Mouse (Mus musculus) layer of hippocampus, adult 18-20 months (tissue): ENCODE data around the gene Slc4a1. TPM values are rescaled to one million over a fixed set of nuclear protein-coding genes. Genes with fewer than 3 reads are reported as not detected.

ENCODE experiments used
- DNase-seq, 2 experiments: peaks; one replicate each; pipeline ENCODE4 v3.0.0; 2022; ENCODE audit warnings: low spot score in 2 of 2
- microRNA-seq, 2 experiments: library from miRNA; unstranded; fragments of <30 nt; microRNA quantifications; one replicate each; pipeline ENCODE4 v1.2.0; 2021
- total RNA-seq, 2 experiments: library from RNA; stranded (reverse); gene quantifications; 2 replicates each; pipeline ENCODE4 v1.2.3; 2021

The Slc4a1 gene
- total RNA-seq, 2 experiments from 2014 or later, result 0.30 to 0.41 TPM

DNA sequence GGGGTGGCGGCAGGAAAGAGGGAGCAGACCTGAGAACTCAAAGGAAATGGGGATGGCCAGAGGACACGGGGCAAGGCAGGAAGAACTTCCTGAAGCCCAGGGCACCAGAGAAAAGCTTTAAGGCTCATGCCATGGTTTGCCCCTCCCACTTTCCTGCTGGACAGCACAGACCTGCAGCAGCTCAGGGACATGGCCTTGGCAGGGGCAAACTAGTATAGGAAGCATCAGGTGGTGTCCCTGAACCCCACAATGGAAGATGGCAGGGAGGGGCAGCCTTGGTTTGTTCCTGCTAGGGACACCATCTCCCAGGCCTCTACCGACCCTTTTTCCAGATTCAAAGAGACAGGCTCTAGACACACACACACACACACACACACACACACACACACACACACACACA lies 60.6 kb downstream of the Slc4a1 start:
- no peak for DNase-seq

DNA sequence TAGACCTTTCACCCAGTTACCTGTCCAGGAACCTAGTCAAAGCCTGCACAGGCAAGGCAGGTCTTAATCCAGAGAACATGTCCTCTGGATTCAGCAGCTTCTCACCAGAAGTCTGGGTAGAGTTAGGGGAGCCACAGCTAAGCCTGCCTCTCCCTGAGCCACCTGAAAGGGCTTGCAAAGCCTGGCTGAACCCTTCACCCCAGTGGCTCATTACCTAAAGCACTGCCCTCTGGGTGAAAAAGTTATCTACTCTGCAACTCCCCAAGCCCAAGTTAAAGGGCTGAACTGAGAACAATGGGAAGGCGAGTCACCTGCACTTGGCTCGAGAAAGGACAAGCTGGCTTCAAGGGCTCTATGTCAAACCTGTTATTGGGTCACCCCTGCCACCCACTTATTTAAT lies 61.9 kb downstream of the Slc4a1 start:
- no peak for DNase-seq

DNA sequence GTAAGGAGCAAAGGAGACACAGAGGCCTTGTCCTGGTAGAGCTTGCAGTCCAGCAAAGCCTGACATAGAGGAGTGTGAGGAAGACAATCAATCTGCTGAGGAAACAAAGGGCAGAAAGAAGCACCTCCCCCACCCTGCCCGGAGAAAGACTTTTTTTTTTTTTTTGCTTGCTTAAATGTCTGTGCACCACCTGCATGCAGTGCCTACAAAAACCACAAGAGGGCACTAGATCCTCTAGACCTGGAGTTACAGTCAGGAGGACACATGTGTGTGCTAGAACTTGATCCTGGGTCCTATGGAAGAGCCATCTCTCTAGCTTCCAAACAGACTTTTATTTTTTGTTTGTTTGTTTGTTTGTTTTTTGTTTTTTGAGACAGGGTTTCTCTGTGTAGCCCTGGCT lies 66.2 kb downstream of the Slc4a1 start:
- no peak for DNase-seq

Small RNA genes within 50 kb of the gene (microRNA-seq; reads per million reads assigned to microRNA genes)
- gene Mir6930, result 0.59 to 0.74 reads per million in 2 experiments

Other genes with a start within 250 kb of the Slc4a1 start
- not detected for gene Nags, start 220.7 kb downstream of the Slc4a1 start, total RNA-seq
- 10 to 100 TPM; 25.0 to 27.2 TPM for gene Tmem101, start 209.8 kb downstream of the Slc4a1 start, total RNA-seq
- 10 to 100 TPM; 59.3 to 59.4 TPM for gene Lsm12, start 180.9 kb downstream of the Slc4a1 start, total RNA-seq
- gene G6pc3, start 176.6 kb downstream of the Slc4a1 start, total RNA-seq, result 10 to 100 TPM; 61.0 to 65.1 TPM
- gene Hdac5, start 136.0 kb downstream of the Slc4a1 start, total RNA-seq, result 100 to 1,000 TPM; 258 to 266 TPM
- 1 to 10 TPM in 1 of 2 experiments, under 1 TPM in 1; 0.86 to 1.8 TPM for gene BC030867, start 117.3 kb downstream of the Slc4a1 start, total RNA-seq
- 1 to 10 TPM; 2.3 to 2.9 TPM for gene Asb16, start 97.5 kb downstream of the Slc4a1 start, total RNA-seq
- gene Tmub2, start 81.3 kb downstream of the Slc4a1 start, total RNA-seq, result 10 to 100 TPM; 62.3 to 67.6 TPM
- gene Atxn7l3, start 69.6 kb downstream of the Slc4a1 start, total RNA-seq, result 100 to 1,000 TPM; 168 to 171 TPM
- 100 to 1,000 TPM; 131 to 135 TPM for gene Ubtf, start 46.5 kb downstream of the Slc4a1 start, total RNA-seq
- 100 to 1,000 TPM; 489 to 499 TPM for gene Rundc3a, start 27.2 kb upstream of the Slc4a1 start, total RNA-seq
- gene Slc25a39, start 41.7 kb upstream of the Slc4a1 start, total RNA-seq, result 10 to 100 TPM; 62.9 to 64.5 TPM
- 10 to 100 TPM; 62.4 to 64.6 TPM for gene Grn, start 64.1 kb upstream of the Slc4a1 start, total RNA-seq
- 100 to 1,000 TPM; 106 to 111 TPM for gene Fam171a2, start 81.5 kb upstream of the Slc4a1 start, total RNA-seq
- 1 to 10 TPM; 1.2 to 3.9 TPM for gene Itga2b, start 103.9 kb upstream of the Slc4a1 start, total RNA-seq
- 10 to 100 TPM; 47.5 to 48.8 TPM for gene Gpatch8, start 190.2 kb upstream of the Slc4a1 start, total RNA-seq
- 1 to 10 TPM; 2.5 to 3.8 TPM for gene Gm11627, start 213.3 kb upstream of the Slc4a1 start, total RNA-seq
- gene Fzd2, start 238.2 kb upstream of the Slc4a1 start, total RNA-seq, result 1 to 10 TPM; 7.3 to 7.5 TPM